Comparison of ENCODE assay signal across 22 mouse cellular contexts in genomic region chr19:42104681-42105080, GRCm38 (mm10). TPM values are rescaled to one million over a fixed set of nuclear protein-coding genes. Genes with fewer than 3 reads are reported as not detected.
"Had no signal": no experiment of that assay in that cellular context is flagged by ENCODE, and none has a peak within 500 bp of the region (broad histone marks: within the 10 kb centered on the region; RNA-seq: fewer than 3 reads in every experiment).

No protein-coding gene starts in this region.

- ATAC-seq: liver, embryonic 12.5 days; midbrain, embryonic 16.5 days had no signal

- H3K9ac ChIP-seq: limb, embryonic 13.5 days; liver, embryonic 12.5 days; liver, embryonic 15.5 days; lung, embryonic 15.5 days; midbrain, embryonic 12.5 days; neural tube, embryonic 13.5 days had no signal

- H3K9me3 ChIP-seq: limb, embryonic 10.5 days; limb, embryonic 13.5 days; liver, embryonic 12.5 days; liver, embryonic 15.5 days; lung, embryonic 15.5 days; midbrain, embryonic 12.5 days; neural tube, embryonic 13.5 days had no signal

- H3K27me3 ChIP-seq: limb, embryonic 13.5 days; liver, embryonic 12.5 days; liver, embryonic 15.5 days; lung, embryonic 15.5 days; midbrain, embryonic 12.5 days; neural tube, embryonic 13.5 days had no signal

- H3K4me3 ChIP-seq: limb, embryonic 10.5 days; limb, embryonic 13.5 days; liver, embryonic 12.5 days; liver, embryonic 15.5 days; lung, embryonic 15.5 days; midbrain, embryonic 12.5 days; myocyte; neural tube, embryonic 13.5 days had no signal

- H3K4me1 ChIP-seq: limb, embryonic 10.5 days; limb, embryonic 13.5 days; liver, embryonic 12.5 days; liver, embryonic 15.5 days; lung, embryonic 15.5 days; midbrain, embryonic 12.5 days; neural tube, embryonic 13.5 days had no signal

- H3K4me2 ChIP-seq: limb, embryonic 13.5 days; liver, embryonic 12.5 days; liver, embryonic 15.5 days; lung, embryonic 15.5 days; midbrain, embryonic 12.5 days; neural tube, embryonic 13.5 days had no signal

- H3K27ac ChIP-seq: limb, embryonic 10.5 days; limb, embryonic 13.5 days; liver, embryonic 12.5 days; liver, embryonic 15.5 days; lung, embryonic 15.5 days; macrophage; midbrain, embryonic 12.5 days; neural tube, embryonic 13.5 days had no signal

- DNase-seq: kidney, adult 18-20 months; kidney, adult 9 months; kidney, postnatal 14 days; kidney, postnatal 4 days; thymus, postnatal 25 days had no signal

RNA-seq across cellular contexts. Expression of gene Morn4, which starts 18.5 kb away (rescaled TPM):
- total RNA-seq: monocyte, adult 5-6 weeks; neutrophil, adult 5-6 weeks had no signal

RNA-seq across cellular contexts. Expression of gene 4933411K16Rik, which starts 52.6 kb away (rescaled TPM):
- total RNA-seq: megakaryocyte, adult 5-6 weeks; neutrophil, adult 5-6 weeks had no signal
- polyA plus RNA-seq: intestine, embryonic 14.5 days; lung, embryonic 15.5 days; midbrain, embryonic 12.5 days; midbrain, embryonic 16.5 days; neural tube, embryonic 13.5 days; small intestine, adult 2 months; stomach, embryonic 16.5 days; thymus, postnatal 0 days had no signal
